Mouse (Mus musculus) spleen, adult 10 weeks (tissue): ENCODE data around the gene Luc7l3. TPM values are rescaled to one million over a fixed set of nuclear protein-coding genes. Genes with fewer than 3 reads are reported as not detected.

Source experiments
- polyA plus RNA-seq: library from polyadenylated mRNA; stranded (reverse); fragments of 350-450 nt; fragmentation: Illumina TruSeq; extraction: RNeasy Lipid Tissue Mini Kit (QIAGEN cat#74804); gene quantifications from one replicate; pipeline ENCODE4 v1.2.3, GENCODE M21; 2015; ENCODE audit warnings: low replicate concordance; ENCODE audit not compliant: insufficient read depth

Gene Luc7l3
- polyA plus RNA-seq, result 285 TPM

GRCm38 (mm10) chr11:94321931-94322400, at the start of gene Luc7l3:
Luc7l3 (minus strand) TSS chr11:94321988.

GRCm38 (mm10) chr11:94327693-94328643, 6.2 kb upstream of the Luc7l3 start, which contains the start of gene Ankrd40:
Ankrd40 (plus strand) TSS chr11:94328001.

GRCm38 (mm10) chr11:94281199-94282181, 40.3 kb downstream of the Luc7l3 start, which contains the start of gene Gm21885:
Gm21885 (plus strand) TSS chr11:94281873.

GRCm38 (mm10) chr11:94245955-94246788, 75.6 kb downstream of the Luc7l3 start, which contains the start of gene Wfikkn2:
Wfikkn2 (minus strand) TSS chr11:94246005.

Other genes starting within 250 kb of the Luc7l3 start
- 16.8 TPM for gene Tob1, start 110.5 kb downstream of the Luc7l3 start, polyA plus RNA-seq
- 0.77 TPM for gene Wfikkn2, start 76.0 kb downstream of the Luc7l3 start, polyA plus RNA-seq
- not detected for gene Gm21885, start 40.1 kb downstream of the Luc7l3 start, polyA plus RNA-seq
- 64.1 TPM for gene Ankrd40, start 6.0 kb upstream of the Luc7l3 start, polyA plus RNA-seq
- 15.6 TPM for gene Abcc3, start 71.0 kb upstream of the Luc7l3 start, polyA plus RNA-seq
- gene Cacna1g, start 152.2 kb upstream of the Luc7l3 start, polyA plus RNA-seq, result 0.76 TPM
- not detected for gene Spata20, start 164.2 kb upstream of the Luc7l3 start, polyA plus RNA-seq
- not detected for gene Epn3, start 178.0 kb upstream of the Luc7l3 start, polyA plus RNA-seq
- 0.18 TPM for gene Mycbpap, start 199.8 kb upstream of the Luc7l3 start, polyA plus RNA-seq
- gene Rsad1, start 227.3 kb upstream of the Luc7l3 start, polyA plus RNA-seq, result 5.6 TPM
- gene Chad, start 243.1 kb upstream of the Luc7l3 start, polyA plus RNA-seq, result not detected